Mouse (Mus musculus) CH12.LX (cell line): ENCODE data around the gene Tm6sf2. TPM values are rescaled to one million over a fixed set of nuclear protein-coding genes. Genes with fewer than 3 reads are reported as not detected.

ENCODE experiments used
- DNase-seq: peaks from one replicate; pipeline ENCODE4 v3.0.0-alpha.2; 2013; ENCODE audit errors: extremely low read depth
- H3K27ac ChIP-seq: 2 replicates; pipeline ENCODE4 v1.5.1; 2012; ENCODE audit warnings: low read depth, mild to moderate bottlenecking, control low read depth, moderate library complexity; ENCODE audit not compliant: insufficient read depth
- H3K27me3 ChIP-seq: replicated peaks from 2 replicates; pipeline ENCODE3; 2012; ENCODE audit warnings: inconsistent platforms
- H3K36me3 ChIP-seq, 2 experiments: replicated peaks in 1 of 2; 2 replicates each; pipeline versions ENCODE3 to v1.6.1; 2012; ENCODE audit warnings: inconsistent platforms in 1 of 2, low read length in 1 of 2, mild to moderate bottlenecking in 1 of 2, mixed read lengths in 1 of 2, moderate library complexity in 1 of 2; ENCODE audit not compliant: control insufficient read depth in 1 of 2, insufficient read depth in 1 of 2
- H3K4me1 ChIP-seq, 2 experiments: 2 replicates each; pipeline ENCODE4 v1.6.1; 2012; ENCODE audit warnings: inconsistent platforms in 1 of 2, moderate library complexity in 1 of 2; ENCODE audit not compliant: insufficient read depth in 2 of 2, control insufficient read depth in 1 of 2
- H3K4me2 ChIP-seq: 2 replicates; pipeline ENCODE4 v1.6.1; 2012; ENCODE audit warnings: low read depth, mild to moderate bottlenecking, control low read depth; ENCODE audit not compliant: poor library complexity, insufficient read depth, severe bottlenecking
- H3K4me3 ChIP-seq, 3 experiments: fragments of 150-350 bp in 1 of 3; sonication (generic) in 1 of 3; replicated peaks in 1 of 3; 2 replicates each; pipeline versions ENCODE3 to v1.5.1; 2011 to 2012; ENCODE audit warnings: low read depth in 2 of 3, low read length in 2 of 3, mild to moderate bottlenecking in 2 of 3, moderate library complexity in 2 of 3, control low read depth in 1 of 3, improper control_type of control experiment in 1 of 3, inconsistent platforms in 1 of 3, mixed read lengths in 1 of 3; ENCODE audit not compliant: poor library complexity in 1 of 3
- H3K79me2 ChIP-seq: replicated peaks from 2 replicates; pipeline ENCODE4 v1.6.1; 2012; ENCODE audit warnings: mild to moderate bottlenecking, moderate library complexity; ENCODE audit not compliant: control insufficient read depth, poor library complexity, insufficient read depth, severe bottlenecking; ENCODE audit errors: extremely low read depth
- H3K9ac ChIP-seq: 2 replicates; pipeline ENCODE4 v1.6.1; 2012; ENCODE audit warnings: low read depth, mild to moderate bottlenecking, control low read depth, moderate library complexity; ENCODE audit not compliant: insufficient read depth
- H3K9me3 ChIP-seq: replicated peaks from 2 replicates; pipeline ENCODE3; 2012; ENCODE audit warnings: low read length, inconsistent platforms, mixed read lengths
- BHLHE40 ChIP-seq: IDR thresholded peaks from 2 replicates; pipeline ENCODE4 v1.6.1; 2011; ENCODE audit warnings: mild to moderate bottlenecking, low read depth, low read length, improper control_type of control experiment
- EP300 ChIP-seq: IDR thresholded peaks from 2 replicates; pipeline ENCODE4 v1.6.1; 2011; ENCODE audit warnings: low read length, improper control_type of control experiment
- IRF4 ChIP-seq: IDR thresholded peaks from 2 replicates; pipeline ENCODE4 v1.6.1; 2014; ENCODE audit warnings: low read depth, mild to moderate bottlenecking, inconsistent platforms, low read length, improper control_type of control experiment
- JUN ChIP-seq: IDR thresholded peaks from 2 replicates; pipeline ENCODE4 v1.6.1; 2011; ENCODE audit warnings: low read depth, mild to moderate bottlenecking, low read length, improper control_type of control experiment, moderate library complexity; ENCODE audit not compliant: insufficient read depth
- JUND ChIP-seq: conservative IDR thresholded peaks from 2 replicates; pipeline ENCODE4 v1.6.1; 2011; ENCODE audit warnings: low read depth, low read length, improper control_type of control experiment
- KAT2A ChIP-seq: IDR thresholded peaks from 2 replicates; pipeline ENCODE4 v1.6.1; 2012; ENCODE audit warnings: low read length, improper control_type of control experiment, inconsistent platforms; ENCODE audit not compliant: insufficient replicate concordance
- MAX ChIP-seq: IDR thresholded peaks from 2 replicates; pipeline ENCODE4 v1.6.1; 2011; ENCODE audit warnings: low read length, improper control_type of control experiment
- POLR2A ChIP-seq: IDR thresholded peaks from 2 replicates; pipeline ENCODE4 v1.6.1; 2011; ENCODE audit warnings: low read depth, mild to moderate bottlenecking, improper control_type of control experiment, low read length
- POLR2AphosphoS2 ChIP-seq: IDR thresholded peaks from 2 replicates; pipeline ENCODE4 v1.6.1; 2011; ENCODE audit warnings: low read depth, low read length, improper control_type of control experiment
- RCOR1 ChIP-seq: conservative IDR thresholded peaks from 2 replicates; pipeline ENCODE4 v1.6.1; 2012; ENCODE audit warnings: low read depth, mild to moderate bottlenecking, inconsistent platforms, low read length, improper control_type of control experiment
- SMC3 ChIP-seq: IDR thresholded peaks from 2 replicates; pipeline ENCODE4 v1.6.1; 2011; ENCODE audit warnings: low read depth, low read length, improper control_type of control experiment
- TCF12 ChIP-seq: IDR thresholded peaks from 2 replicates; pipeline ENCODE4 v1.6.1; 2014; ENCODE audit warnings: low read depth, mild to moderate bottlenecking, inconsistent platforms, low read length, improper control_type of control experiment
- USF1 ChIP-seq: IDR thresholded peaks from 2 replicates; pipeline ENCODE4 v1.6.1; 2014; ENCODE audit warnings: low read depth, mild to moderate bottlenecking, inconsistent platforms, low read length, improper control_type of control experiment
- USF2 ChIP-seq: conservative IDR thresholded peaks from 2 replicates; pipeline ENCODE4 v1.6.1; 2011; ENCODE audit warnings: low read depth, low read length, improper control_type of control experiment
- ZKSCAN1 ChIP-seq: IDR thresholded peaks from 2 replicates; pipeline ENCODE4 v1.6.1; 2012; ENCODE audit warnings: low read depth, inconsistent platforms, low read length, improper control_type of control experiment, borderline replicate concordance
- ZMIZ1 ChIP-seq: IDR thresholded peaks from 2 replicates; pipeline ENCODE4 v1.6.1; 2012; ENCODE audit warnings: low read depth, mild to moderate bottlenecking, inconsistent platforms, low read length, improper control_type of control experiment
- dilution Hi-C: fragments of 300-500 bp; cut with MboI; formaldehyde crosslinking; loops from 2 replicates; pipeline ENCODE4 v1.14.3; 2020; ENCODE audit warnings: low sequenced_read_pairs; ENCODE audit not compliant: extremely low pct_unique_long_range_greater_than_20kb, extremely low pct_ligation_motif_present
- in situ Hi-C: fragments of 300-500 bp; cut with MboI; formaldehyde crosslinking; loops from 3 replicates; pipeline ENCODE4 v1.14.3; 2019; ENCODE audit warnings: low sequenced_read_pairs, low pct_ligation_motif_present, low pct_unique_long_range_greater_than_20kb, mixed read lengths
- polyA plus RNA-seq: library from polyadenylated mRNA; unstranded; fragments of >175 nt; gene quantifications from 2 replicates; pipeline ENCODE4 v1.2.1, GENCODE M21; 2012; ENCODE audit warnings: low read depth; ENCODE audit not compliant: insufficient read length
- total RNA-seq, 2 experiments: library from RNA; depleted of rRNA; stranded (reverse); fragments of 300-350 nt in 1 of 2; fragments of >200 nt in 1 of 2; gene quantifications; 2 replicates each; pipeline ENCODE4 v1.2.3; 2012 to 2014

The Tm6sf2 gene
- total and polyA plus RNA-seq, 3 experiments, result 0.40 to 2.6 (median 1.9) TPM

DNA sequence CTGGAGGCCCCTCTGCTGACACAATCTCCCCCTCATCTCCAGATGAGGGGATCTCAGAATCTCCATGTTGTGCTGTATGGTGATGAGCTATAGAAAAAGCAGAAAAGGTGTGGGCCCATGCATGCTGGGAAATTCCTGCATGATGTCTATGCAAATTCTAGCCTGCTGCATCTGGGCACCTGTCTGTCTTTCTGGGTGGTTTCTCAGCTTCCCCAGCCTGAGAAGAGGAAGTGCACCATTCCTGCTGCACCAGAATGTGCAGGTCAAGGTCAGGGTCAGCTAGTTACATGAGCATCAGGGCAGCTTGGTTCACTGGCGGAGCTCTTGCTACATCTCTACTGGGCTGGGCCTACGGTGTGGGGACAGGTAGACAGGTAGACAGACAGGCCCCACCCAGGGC lies 37.7 kb downstream of the Tm6sf2 start (continued):
- TF ChIP-seq JUN, result no peak; the same call in 1 of the 2 replicates
- peak; percentile 15; the same call in 1 of the 2 replicates for TF ChIP-seq SMC3
- TF ChIP-seq ZMIZ1, result no peak
- no peak for TF ChIP-seq JUND
- peak; percentile 94 for TF ChIP-seq EP300
- peak; percentile 81 for TF ChIP-seq BHLHE40

DNA sequence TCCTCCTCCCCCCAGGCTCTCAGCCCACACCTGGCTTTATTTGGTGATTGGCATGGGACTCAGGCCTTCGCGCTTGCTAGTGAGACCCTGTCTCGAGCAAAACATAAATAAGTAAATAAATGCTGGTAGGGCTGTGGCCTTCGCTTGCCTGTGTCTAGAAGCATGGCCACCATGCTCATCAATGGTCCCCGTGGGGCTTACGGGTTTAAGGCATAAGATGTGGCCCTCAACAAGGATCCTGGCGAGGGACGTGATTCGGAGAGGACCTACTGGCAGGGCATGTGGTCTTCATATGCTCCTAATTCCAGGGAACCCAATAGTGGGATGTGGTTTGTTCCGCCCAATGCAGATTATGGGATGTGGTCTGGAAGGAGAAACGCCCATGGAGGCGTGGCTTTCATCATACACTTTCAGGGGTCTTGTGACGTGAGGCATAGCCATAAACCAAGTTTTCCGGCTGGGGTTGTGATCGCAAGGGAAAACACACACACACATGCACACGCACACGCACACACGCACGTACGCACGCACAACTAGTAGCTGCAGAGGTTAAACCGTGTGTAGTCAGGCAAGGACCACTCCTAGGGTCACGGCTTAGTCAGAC lies 38.6 kb downstream of the Tm6sf2 start:
- dilution Hi-C loops, result no loop called here
- Histone ChIP-seq H3K36me3 (peaks cover 0 to 18% of the 10 kb centered on the region in 2 experiments), H3K9ac (no peak overlapping the region), H3K27ac (no peak overlapping the region), H3K4me3 (no peak overlapping the region), H3K4me1 (peaks cover 35 to 92% of the 10 kb centered on the region in 2 experiments), H3K4me2 (no peak overlapping the region), H3K9me3 (peaks cover 10% of the 10 kb centered on the region), H3K79me2 (no peaks in the 10 kb centered on the region), H3K27me3 (no peaks in the 10 kb centered on the region)
- TF ChIP-seq BHLHE40, result no peak
- no peak for TF ChIP-seq USF2
- no peak for TF ChIP-seq RCOR1
- no peak for TF ChIP-seq ZKSCAN1
- TF ChIP-seq IRF4, result no peak
- TF ChIP-seq USF1, result no peak
- TF ChIP-seq POLR2AphosphoS2, result no peak
- no peak for TF ChIP-seq TCF12
- no peak for TF ChIP-seq EP300
- in situ Hi-C loops, result no loop called here
- no peak for DNase-seq

- Histone ChIP-seq H3K4me2 (no peak overlapping the region), H3K4me3 (no peak overlapping the region), H3K9ac (no peak overlapping the region), H3K27me3 (no peaks in the 10 kb centered on the region), H3K79me2 (no peaks in the 10 kb centered on the region), H3K9me3 (peaks cover 10% of the 10 kb centered on the region), H3K4me1 (peaks cover 44 to 92% of the 10 kb centered on the region in 2 experiments), H3K27ac (no peak overlapping the region), H3K36me3 (peaks cover 0 to 8% of the 10 kb centered on the region in 2 experiments)
- TF ChIP-seq USF1 (no peak), MAX (no peak), TCF12 (no peak), KAT2A (no peak), RCOR1 (no peak), POLR2A (no peak)
- dilution Hi-C loops (no loop called here), in situ Hi-C loops (no loop called here)
- DNase-seq, result no peak
These were observed 39.8 kb downstream of the Tm6sf2 start for GRCm38 (mm10) chr8:70112401-70113016.
